Mouse (Mus musculus) MEL (cell line): Measurements from ENCODE around the gene Gabbr1. TPM values are rescaled to one million over a fixed set of nuclear protein-coding genes. Genes with fewer than 3 reads are reported as not detected.

Experiments used
- DNase-seq: peaks from one replicate; pipeline ENCODE4 v3.0.0; 2011; ENCODE audit warnings: low read depth, low spot score
- H3K27ac ChIP-seq: 2 replicates; pipeline ENCODE4 v1.5.1; 2012; ENCODE audit warnings: low read depth, mild to moderate bottlenecking, control low read depth, low read length, moderate library complexity; ENCODE audit not compliant: control insufficient read depth
- H3K27me3 ChIP-seq, 2 experiments: fragments of 150-350 bp in 1 of 2; sonication (generic) in 1 of 2; 2 replicates each; pipeline ENCODE4 v1.6.1; 2012; ENCODE audit warnings: low read length in 2 of 2, mild to moderate bottlenecking in 2 of 2, improper control_type of control experiment in 1 of 2, moderate library complexity in 1 of 2; ENCODE audit not compliant: insufficient read depth in 2 of 2, control insufficient read depth in 1 of 2
- H3K36me3 ChIP-seq, 2 experiments: 2 replicates each; pipeline ENCODE4 v1.6.1; 2012 to 2014; ENCODE audit warnings: low read length in 2 of 2, improper control_type of control experiment in 1 of 2, inconsistent platforms in 1 of 2, mild to moderate bottlenecking in 1 of 2; ENCODE audit not compliant: insufficient read depth in 2 of 2, control insufficient read depth in 1 of 2
- H3K4me1 ChIP-seq, 2 experiments: fragments of 150-350 bp in 1 of 2; sonication (generic) in 1 of 2; 2 replicates each; pipeline ENCODE4 v1.6.1; 2012; ENCODE audit warnings: low read length in 2 of 2, improper control_type of control experiment in 1 of 2, mild to moderate bottlenecking in 1 of 2; ENCODE audit not compliant: insufficient read depth in 2 of 2, control insufficient read depth in 1 of 2
- H3K4me3 ChIP-seq, 2 experiments: fragments of 150-350 bp in 1 of 2; sonication (generic) in 1 of 2; 2 replicates each; pipeline ENCODE4 v1.5.1; 2012; ENCODE audit warnings: low read depth in 2 of 2, low read length in 2 of 2, mild to moderate bottlenecking in 2 of 2, moderate library complexity in 2 of 2, control low read depth in 1 of 2, improper control_type of control experiment in 1 of 2; ENCODE audit not compliant: control insufficient read depth in 1 of 2, insufficient read depth in 1 of 2
- H3K79me2 ChIP-seq: 2 replicates; pipeline ENCODE4 v1.6.1; 2012; ENCODE audit warnings: mild to moderate bottlenecking, low read length, moderate library complexity; ENCODE audit not compliant: control insufficient read depth, poor library complexity, insufficient read depth
- H3K9ac ChIP-seq: 2 replicates; pipeline ENCODE4 v1.6.1; 2012; ENCODE audit warnings: low read depth, mild to moderate bottlenecking, control low read depth, low read length, moderate library complexity; ENCODE audit not compliant: control insufficient read depth, poor library complexity, severe bottlenecking
- H3K9me3 ChIP-seq: fragments of 150-350 bp; sonication (generic); replicated peaks from 2 replicates; pipeline ENCODE4 v1.6.1; 2012; ENCODE audit warnings: mild to moderate bottlenecking, low read length, improper control_type of control experiment, moderate library complexity; ENCODE audit not compliant: insufficient read depth
- CHD1 ChIP-seq: IDR thresholded peaks from 2 replicates; pipeline ENCODE4 v1.6.1; 2012; ENCODE audit warnings: low read depth, mild to moderate bottlenecking, inconsistent platforms, low read length, improper control_type of control experiment
- EP300 ChIP-seq, 2 experiments: IDR thresholded peaks; 2 replicates each; pipeline ENCODE4 v1.6.1; 2011; ENCODE audit warnings: improper control_type of control experiment in 2 of 2, low read length in 2 of 2, low read depth in 1 of 2, mild to moderate bottlenecking in 1 of 2
- ETS1 ChIP-seq: IDR thresholded peaks from 2 replicates; pipeline ENCODE4 v1.6.1; 2012; ENCODE audit warnings: low read depth, mild to moderate bottlenecking, inconsistent platforms, low read length, improper control_type of control experiment, moderate library complexity
- GABPA ChIP-seq: IDR thresholded peaks from 2 replicates; pipeline ENCODE4 v1.6.1; 2012; ENCODE audit warnings: low read depth, mild to moderate bottlenecking, inconsistent platforms, low read length, improper control_type of control experiment, moderate library complexity
- HCFC1 ChIP-seq: IDR thresholded peaks from 2 replicates; pipeline ENCODE4 v1.6.1; 2012; ENCODE audit warnings: low read depth, mild to moderate bottlenecking, inconsistent platforms, low read length, improper control_type of control experiment, moderate library complexity
- JUND ChIP-seq: IDR thresholded peaks from 2 replicates; pipeline ENCODE4 v1.6.1; 2011; ENCODE audit warnings: low read depth, mild to moderate bottlenecking, improper control_type of control experiment, low read length
- KAT2A ChIP-seq: conservative IDR thresholded peaks from 2 replicates; pipeline ENCODE4 v1.6.1; 2012; ENCODE audit warnings: low read depth, low read length, improper control_type of control experiment, inconsistent platforms
- MEF2A ChIP-seq: IDR thresholded peaks from 2 replicates; pipeline ENCODE4 v1.6.1; 2014; ENCODE audit warnings: low read depth, mild to moderate bottlenecking, inconsistent platforms, low read length, improper control_type of control experiment; ENCODE audit not compliant: poor library complexity, insufficient replicate concordance, severe bottlenecking; ENCODE audit errors: extremely low read depth
- NELFE ChIP-seq: IDR thresholded peaks from 2 replicates; pipeline ENCODE4 v1.6.1; 2011; ENCODE audit warnings: low read depth, low read length, improper control_type of control experiment
- NRF1 ChIP-seq: IDR thresholded peaks from 2 replicates; pipeline ENCODE4 v1.6.1; 2014; ENCODE audit warnings: low read depth, mild to moderate bottlenecking, inconsistent platforms, low read length, improper control_type of control experiment, moderate library complexity; ENCODE audit not compliant: poor library complexity, insufficient read depth, severe bottlenecking
- POLR2A ChIP-seq, 2 experiments: IDR thresholded peaks; 2 replicates each; pipeline ENCODE4 v1.6.1; 2011 to 2012; ENCODE audit warnings: low read length in 2 of 2, mild to moderate bottlenecking in 2 of 2, control low read depth in 1 of 2, improper control_type of control experiment in 1 of 2, low read depth in 1 of 2, moderate library complexity in 1 of 2; ENCODE audit not compliant: control insufficient read depth in 1 of 2, insufficient read depth in 1 of 2, poor library complexity in 1 of 2
- POLR2AphosphoS2 ChIP-seq: IDR thresholded peaks from 2 replicates; pipeline ENCODE4 v1.6.1; 2011; ENCODE audit warnings: low read length, improper control_type of control experiment
- POLR2AphosphoS5 ChIP-seq: IDR thresholded peaks from 2 replicates; pipeline ENCODE4 v1.6.1; 2012; ENCODE audit warnings: low read depth, borderline replicate concordance, mild to moderate bottlenecking, inconsistent platforms, low read length, moderate library complexity, mixed read lengths
- RAD21 ChIP-seq: IDR thresholded peaks from 2 replicates; pipeline ENCODE4 v1.6.1; 2011; ENCODE audit warnings: mild to moderate bottlenecking, low read depth, low read length, improper control_type of control experiment
- SIN3A ChIP-seq: IDR thresholded peaks from 2 replicates; pipeline ENCODE4 v1.6.1; 2012; ENCODE audit warnings: low read length, improper control_type of control experiment, inconsistent platforms
- TBP ChIP-seq: IDR thresholded peaks from 2 replicates; pipeline ENCODE4 v1.8.0; 2011; ENCODE audit warnings: low read depth, low read length, improper control_type of control experiment
- USF1 ChIP-seq: IDR thresholded peaks from 2 replicates; pipeline ENCODE4 v1.6.1; 2014; ENCODE audit warnings: low read depth, mild to moderate bottlenecking, inconsistent platforms, low read length, improper control_type of control experiment, moderate library complexity
- USF2 ChIP-seq, 2 experiments: IDR thresholded peaks; 2 replicates each; pipeline ENCODE4 v1.6.1; 2011 to 2012; ENCODE audit warnings: improper control_type of control experiment in 2 of 2, low read length in 2 of 2, borderline replicate concordance in 1 of 2, inconsistent platforms in 1 of 2, low read depth in 1 of 2, mild to moderate bottlenecking in 1 of 2; ENCODE audit not compliant: insufficient read depth in 1 of 2
- ZC3H11A ChIP-seq: IDR thresholded peaks from 2 replicates; pipeline ENCODE4 v1.6.1; 2012; ENCODE audit warnings: low read depth, mild to moderate bottlenecking, inconsistent platforms, low read length, improper control_type of control experiment
- ZKSCAN1 ChIP-seq: IDR thresholded peaks from 2 replicates; pipeline ENCODE4 v1.6.1; 2012; ENCODE audit warnings: low read depth, mild to moderate bottlenecking, inconsistent platforms, low read length, improper control_type of control experiment, moderate library complexity
- polyA plus RNA-seq, 2 experiments: library from polyadenylated mRNA; stranded (reverse) in 1 of 2; unstranded in 1 of 2; fragments of >175 nt in 1 of 2; fragments of >200 nt in 1 of 2; gene quantifications; 2 replicates each; pipeline versions ENCODE4 v1.2.1 to v1.2.4; 2012; ENCODE audit warnings: low replicate concordance in 2 of 2, low read depth in 1 of 2; ENCODE audit not compliant: insufficient read length in 2 of 2, insufficient read depth in 1 of 2, missing spikeins in 1 of 2
- total RNA-seq: library from RNA; depleted of rRNA; stranded (reverse); fragments of 300-350 nt; gene quantifications from 2 replicates; pipeline ENCODE4 v1.2.3, GENCODE M21; 2012

Gabbr1 gene
- total and polyA plus RNA-seq, 3 experiments, result 2.2 to 14.6 TPM; not detected in 1

GRCm38 (mm10) chr17:37029162-37029561, 16.6 kb upstream of the Gabbr1 start:
- Histone ChIP-seq H3K27me3 (peaks cover 0 to 2% of the 10 kb centered on the region in 2 experiments; a peak in 1 of 4 replicates), H3K4me1 (no peaks in the 10 kb centered on the region), H3K27ac (no peak overlapping the region), H3K4me3 (no peak overlapping the region), H3K79me2 (no peaks in the 10 kb centered on the region), H3K9ac (no peak overlapping the region), H3K9me3 (no peaks in the 10 kb centered on the region), H3K36me3 (no peaks in the 10 kb centered on the region)
- TF ChIP-seq USF2 (IDR thresholded peaks at IDR 0.05; ENCODE audit: borderline replicate concordance in 1 of 2, insufficient read depth in 1 of 2, low read depth in 1 of 2, low read length in 2 of 2) (no peak), POLR2AphosphoS2 (no peak), NRF1 (no peak), POLR2AphosphoS5 (no peak), ZC3H11A (no peak), EP300 (IDR thresholded peaks at IDR 0.05; ENCODE audit: low read depth in 1 of 2, low read length in 2 of 2) (no peak), CHD1 (no peak), HCFC1 (no peak), RAD21 (no peak), SIN3A (no peak), JUND (no peak), TBP (no peak), ZKSCAN1 (no peak), MEF2A (no peak), NELFE (no peak), ETS1 (no peak), KAT2A (no peak), GABPA (no peak), POLR2A (IDR thresholded peaks at IDR 0.05; ENCODE audit: control insufficient read depth in 1 of 2, insufficient read depth in 1 of 2, low read depth in 1 of 2, low read length in 2 of 2, poor library complexity in 1 of 2) (no peak), USF1 (no peak)
- no peak for DNase-seq
